Mouse (Mus musculus): ENCODE results near the gene Atp2a2.
A peak's percentile ranks its signal among the peaks of the same experiment; 100 is the strongest.
"Not testable (repeated sequence)": the region's sequence is repeated elsewhere in the genome, so short reads cannot be mapped to it uniquely, and the experiment has no call there.

The Atp2a2 gene

DNA sequence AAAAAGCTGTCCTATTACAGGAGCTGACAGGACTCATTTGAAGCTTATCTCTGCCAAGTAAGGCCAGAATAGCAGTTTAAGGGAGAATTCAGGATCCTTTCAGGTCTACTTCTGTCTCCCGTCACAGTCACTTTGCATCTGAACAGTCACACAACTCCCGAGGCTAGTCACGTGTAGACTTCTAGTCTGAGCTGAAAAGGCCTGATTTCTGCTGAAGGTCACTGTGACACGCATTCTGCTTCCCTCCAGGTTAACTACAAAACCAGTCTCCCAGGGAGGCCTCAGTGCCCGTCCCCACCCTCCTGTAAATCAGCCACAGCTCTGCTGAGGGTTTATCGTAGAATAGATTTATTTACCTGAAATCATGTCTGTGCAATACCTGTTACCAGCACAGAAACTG, 48.8 kb downstream of the Atp2a2 start:
- DNase-seq (ENCODE audit: extremely low read depth, low read depth) = no peak

DNA sequence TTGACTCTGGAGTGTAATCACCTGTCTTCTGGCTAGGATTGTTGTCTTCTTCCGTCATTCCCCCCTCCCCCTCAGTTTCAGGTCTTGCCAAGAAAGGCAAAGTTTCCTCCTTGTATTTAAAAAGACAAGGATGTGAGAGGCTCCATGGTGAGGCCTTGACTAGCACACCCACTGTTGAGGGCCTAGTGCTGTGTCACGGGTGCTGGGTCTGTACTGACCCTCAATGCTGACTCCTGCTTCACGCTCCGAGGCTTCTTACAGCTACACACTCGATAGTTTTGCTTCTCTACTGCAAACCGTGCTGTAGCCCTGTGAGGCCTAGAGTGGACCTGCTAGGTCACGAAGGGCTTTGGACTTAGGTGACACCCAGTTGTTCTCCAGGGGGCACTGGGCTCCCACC, 49.8 kb downstream of the Atp2a2 start:
- DNase-seq (ENCODE audit: extremely low read depth, low read depth) = no peak

DNA sequence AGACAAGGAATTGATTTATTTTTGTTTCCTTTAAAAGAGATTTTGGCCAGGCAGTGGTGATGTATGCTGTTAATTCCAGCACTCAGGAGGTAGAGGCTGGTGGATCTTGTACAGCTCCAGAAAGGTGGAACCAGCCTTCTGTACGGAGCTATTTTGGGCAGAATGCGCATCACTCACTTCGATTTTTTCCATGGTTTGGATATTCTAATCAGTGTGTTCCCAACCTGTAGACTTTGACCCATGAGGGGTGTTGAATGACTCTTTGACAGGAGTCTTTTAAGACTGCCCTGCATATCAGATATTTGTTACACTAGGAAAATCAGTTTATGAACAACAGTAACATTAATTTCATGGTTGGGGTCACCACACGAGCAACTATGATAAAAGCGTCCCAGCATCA, 50.7 kb downstream of the Atp2a2 start:
- DNase-seq (ENCODE audit: extremely low read depth, low read depth) = no peak

GRCm38 (mm10) chr5:122450913-122451317, 51.1 kb downstream of the Atp2a2 start:
- no peak for DNase-seq (ENCODE audit: extremely low read depth, low read depth)

DNA sequence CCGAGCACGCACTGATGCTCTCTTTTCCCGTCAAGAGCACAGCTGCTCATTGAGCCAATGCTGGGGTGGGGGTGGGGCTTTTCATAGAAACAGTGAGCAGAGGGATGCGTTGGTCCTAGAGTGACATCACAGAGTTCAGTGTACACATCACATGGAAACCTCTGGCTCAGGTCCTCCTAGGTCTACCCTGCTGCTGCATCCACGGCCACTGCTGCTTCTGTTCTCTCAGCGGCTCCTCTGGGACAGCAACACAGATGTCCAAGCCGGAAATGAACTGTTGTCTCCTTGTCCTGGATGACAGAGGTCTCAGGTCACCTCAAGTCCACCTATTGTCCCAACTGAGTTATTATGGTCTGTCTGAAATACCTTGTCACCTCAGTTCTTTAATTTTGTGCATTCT, 52.1 kb downstream of the Atp2a2 start:
- no peak for DNase-seq (ENCODE audit: extremely low read depth, low read depth)

DNA sequence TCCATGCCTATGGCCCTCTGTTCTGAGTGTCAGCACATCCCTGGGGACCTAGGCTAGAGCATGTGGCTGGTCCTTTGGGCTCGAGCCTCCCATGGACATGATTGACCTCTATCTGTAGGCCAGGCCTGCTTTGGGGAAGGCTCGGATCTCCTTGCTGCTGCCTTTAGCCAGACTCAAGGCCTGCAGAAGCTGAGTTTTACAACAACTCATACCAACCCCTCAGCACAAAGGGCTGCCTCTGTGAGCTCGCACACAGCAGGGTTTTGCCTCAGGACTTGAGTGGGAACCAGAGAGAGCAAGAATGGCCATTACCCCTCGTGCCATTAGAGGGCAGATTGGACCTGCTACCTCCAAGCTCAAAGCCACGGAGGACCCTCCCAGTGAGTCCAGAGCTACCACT, 53.2 kb downstream of the Atp2a2 start:
- DNase-seq (ENCODE audit: extremely low read depth, low read depth) = no peak

GRCm38 (mm10) chr5:122447857-122448256, 54.2 kb downstream of the Atp2a2 start:
- DNase-seq (ENCODE audit: extremely low read depth, low read depth) = no peak

- no peak for DNase-seq (ENCODE audit: extremely low read depth, low read depth)
Observed at GRCm38 (mm10) chr5:122445051-122445610, 56.9 kb downstream of the Atp2a2 start.

GRCm38 (mm10) chr5:122444492-122444891, 57.5 kb downstream of the Atp2a2 start:
- DNase-seq (ENCODE audit: extremely low read depth, low read depth) = no peak

DNA sequence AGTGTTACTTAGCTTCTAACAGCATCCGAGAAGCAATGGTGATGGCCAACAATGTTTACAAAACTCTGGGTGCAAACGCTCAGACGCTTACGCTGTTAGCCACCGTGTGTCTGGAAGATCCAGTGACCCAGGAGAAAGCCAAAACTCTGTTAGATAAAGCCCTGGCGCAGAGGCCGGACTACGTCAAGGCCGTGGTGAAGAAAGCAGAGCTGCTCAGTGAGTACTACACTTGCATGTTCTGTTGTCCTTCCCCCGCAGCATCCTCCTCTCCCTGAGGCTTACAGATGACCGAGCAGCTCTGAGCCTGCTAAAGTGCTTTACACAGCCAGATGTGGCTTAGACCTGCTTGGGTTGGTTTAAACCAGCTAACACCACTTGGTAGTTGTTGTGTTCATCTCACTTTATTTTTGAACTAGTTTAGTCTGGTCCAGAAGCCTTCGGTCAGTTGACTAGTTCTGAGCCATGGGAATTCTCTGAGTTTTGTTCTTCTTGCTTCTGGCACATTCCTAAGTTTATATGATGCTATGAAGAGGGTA, 61.9 kb downstream of the Atp2a2 start:
- DNase-seq (ENCODE audit: extremely low read depth, low read depth) = no peak

- no peak for DNase-seq (ENCODE audit: extremely low read depth, low read depth)
Observed at GRCm38 (mm10) chr5:122439400-122440094, 62.5 kb downstream of the Atp2a2 start.

GRCm38 (mm10) chr5:122434541-122434940, 67.5 kb downstream of the Atp2a2 start:
- no peak for DNase-seq (ENCODE audit: extremely low read depth, low read depth)

- no peak for DNase-seq (ENCODE audit: extremely low read depth, low read depth)
Observed at GRCm38 (mm10) chr5:122431221-122431620, 70.8 kb downstream of the Atp2a2 start.

DNA sequence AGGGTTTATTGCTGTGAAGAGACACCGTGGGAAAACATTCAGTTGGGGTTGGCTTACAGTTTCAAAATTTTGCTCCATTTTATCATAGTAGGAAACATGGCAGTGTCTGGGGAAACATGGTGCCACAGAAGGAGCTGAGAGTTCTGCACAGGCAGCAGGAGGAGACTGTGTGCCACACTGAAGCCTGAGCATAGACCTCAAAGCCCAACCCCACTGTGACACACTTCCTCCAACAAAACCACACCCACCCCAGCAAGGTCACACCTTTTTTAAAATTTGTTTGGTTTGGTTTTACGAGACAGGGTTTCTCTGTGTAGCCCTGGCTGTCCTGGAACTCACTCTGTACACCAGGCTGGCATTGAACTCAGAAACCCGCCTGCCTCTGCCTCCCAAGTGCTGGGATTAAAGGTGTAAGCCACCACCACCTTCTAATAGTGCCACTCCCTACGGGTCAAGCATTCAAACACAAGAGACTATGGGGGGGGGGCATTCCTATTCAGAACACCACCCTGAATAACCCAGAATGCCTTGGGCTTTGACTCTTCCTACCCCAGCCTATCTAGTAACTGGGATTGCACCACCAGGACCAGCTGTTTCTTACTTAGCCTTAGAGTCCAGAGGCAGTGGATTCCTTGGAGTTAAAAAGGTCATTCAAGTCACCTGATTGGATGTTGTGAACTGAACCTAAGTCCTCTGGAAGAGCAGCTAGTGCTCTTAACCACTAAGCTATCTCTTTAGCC, 71.8 kb downstream of the Atp2a2 start:
- no peak for DNase-seq (ENCODE audit: extremely low read depth, low read depth)

- no peak for DNase-seq (ENCODE audit: extremely low read depth, low read depth)
Observed at GRCm38 (mm10) chr5:122425550-122425949, 76.5 kb downstream of the Atp2a2 start.

DNA sequence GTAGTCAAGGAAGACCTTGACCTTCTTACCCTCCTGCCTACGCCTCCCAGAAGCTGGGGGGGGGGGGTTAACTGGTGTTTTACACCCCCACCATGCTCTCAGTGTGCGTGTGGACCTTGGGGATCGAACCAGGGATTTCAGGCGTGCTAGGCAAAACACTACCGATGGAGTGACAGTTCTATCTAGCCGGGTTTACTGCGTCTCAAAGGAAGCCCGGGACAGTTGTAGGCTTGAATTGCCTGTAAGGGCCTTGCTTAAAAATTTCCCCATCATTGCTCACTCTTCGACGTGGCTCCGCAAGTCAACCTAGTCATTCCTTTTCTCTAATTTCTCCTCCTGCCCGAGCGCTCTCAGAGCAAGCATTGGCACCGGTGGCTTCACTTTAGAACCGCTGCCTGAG, 78.9 kb downstream of the Atp2a2 start:
- DNase-seq (ENCODE audit: extremely low read depth, low read depth) = no peak

DNA sequence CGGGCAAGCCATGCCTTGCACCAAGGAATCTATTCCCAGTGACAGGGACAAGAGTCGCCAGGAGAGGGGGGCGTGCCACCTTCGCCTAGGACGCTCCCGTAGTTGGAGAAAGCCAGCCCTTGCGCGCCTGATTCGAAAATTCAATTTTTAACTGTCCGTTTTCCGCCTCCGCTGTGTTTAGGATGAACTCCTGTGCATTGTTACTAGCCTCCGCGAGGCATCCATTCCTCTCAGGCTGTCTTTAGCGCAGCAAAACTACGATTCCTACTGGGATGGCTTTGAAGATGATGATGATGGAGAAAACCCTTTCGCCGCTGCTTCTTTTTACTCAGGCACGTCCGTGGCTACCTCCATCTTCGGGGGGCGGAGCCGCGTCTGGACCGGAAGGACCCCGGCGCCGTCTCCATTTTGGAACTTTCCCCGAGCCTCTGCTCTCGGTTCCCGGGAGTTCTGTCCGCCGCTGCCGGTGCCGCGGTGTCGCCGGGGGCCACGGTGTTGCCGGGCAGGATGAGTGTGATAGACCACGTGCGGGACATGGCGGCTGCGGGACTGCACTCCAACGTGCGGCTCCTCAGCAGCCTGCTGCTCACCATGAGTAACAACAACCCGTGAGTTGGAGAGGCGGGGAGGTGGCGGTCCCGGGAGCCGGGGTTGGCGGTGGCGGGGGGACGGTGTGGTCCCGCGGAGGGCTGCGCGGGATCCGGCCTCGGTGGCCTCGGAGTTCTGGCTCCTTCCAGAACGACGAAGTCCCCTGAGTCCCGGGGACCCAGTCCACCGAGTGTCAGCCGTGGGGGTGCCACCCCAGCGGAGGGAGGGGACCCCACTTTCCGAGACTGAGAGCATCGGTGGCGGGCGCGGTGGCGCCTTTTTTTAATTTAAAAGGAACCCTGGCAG, 79.7 kb downstream of the Atp2a2 start:
- peak; percentile 75 for DNase-seq (ENCODE audit: extremely low read depth, low read depth)

DNA sequence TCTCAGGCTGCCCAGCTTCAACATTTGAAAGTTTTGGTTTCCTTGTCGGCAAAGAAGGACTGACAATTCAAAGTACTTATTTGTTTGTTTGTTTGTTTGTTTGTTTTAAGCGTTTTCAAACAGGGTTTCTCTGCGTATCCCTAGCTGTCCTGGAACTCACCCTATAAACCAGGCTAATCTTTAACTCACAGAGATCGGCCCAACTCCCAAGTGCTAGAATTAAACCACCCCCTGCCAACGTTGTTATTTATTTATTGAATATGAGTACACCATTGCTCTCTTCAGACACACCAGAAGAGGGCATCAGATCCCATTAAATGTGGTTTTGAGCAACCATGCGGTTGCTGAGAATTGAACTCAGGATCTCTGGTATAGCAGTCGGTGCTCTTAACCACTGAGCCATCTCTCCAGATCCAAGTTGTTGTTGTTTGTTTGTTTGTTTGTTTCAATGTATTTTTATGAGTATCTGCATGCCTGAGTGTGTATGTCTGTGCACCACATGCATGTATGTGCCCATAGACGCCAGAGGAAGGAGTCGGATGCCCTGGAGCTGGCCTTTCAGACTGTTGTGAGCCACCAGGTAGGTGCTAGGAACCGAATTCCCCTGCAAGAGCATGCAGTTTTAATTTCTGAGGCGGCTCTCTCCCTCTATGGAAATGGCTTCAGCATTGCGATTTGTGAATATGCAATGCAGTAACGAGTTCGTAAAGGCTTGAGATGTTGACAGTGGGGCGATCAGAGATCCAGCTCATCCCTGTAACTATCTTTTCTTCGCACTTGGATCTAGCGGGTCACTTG, 80.6 kb downstream of the Atp2a2 start, which contains the start of gene Anapc7:
Gene Anapc7 (plus strand): TSS at position 423 of the 798 bp plus-strand sequence.
- DNase-seq (ENCODE audit: extremely low read depth, low read depth) = peak; percentile 44

- not testable (repeated sequence) for DNase-seq (ENCODE audit: extremely low read depth, low read depth)
Observed at GRCm38 (mm10) chr5:122420676-122421075, 81.3 kb downstream of the Atp2a2 start.

- DNase-seq (ENCODE audit: extremely low read depth, low read depth) = no peak
Observed at GRCm38 (mm10) chr5:122415465-122415864, 86.6 kb downstream of the Atp2a2 start.

Data from MEL-GATA-1-ER (cell line).